Mouse (Mus musculus) ES-E14 (cell line): Measurements from ENCODE around the gene Hdgfl2. TPM values are rescaled to one million over a fixed set of nuclear protein-coding genes. Genes with fewer than 3 reads are reported as not detected.
A peak's percentile ranks its signal among the peaks of the same experiment; 100 is the strongest.

Source experiments
- DNase-seq: peaks from one replicate; pipeline ENCODE4 v3.0.0-alpha.2; 2013; ENCODE audit warnings: low read depth, low spot score
- H3K27ac ChIP-seq: 2 replicates; pipeline ENCODE4 v1.5.1; 2012; ENCODE audit warnings: low read depth, mild to moderate bottlenecking, low read length, moderate library complexity, mixed read lengths; ENCODE audit not compliant: poor library complexity, insufficient read depth, severe bottlenecking
- H3K36me3 ChIP-seq: 2 replicates; pipeline ENCODE4 v1.6.1; 2012; ENCODE audit warnings: mild to moderate bottlenecking, low read length, moderate library complexity, mixed read lengths; ENCODE audit not compliant: control insufficient read depth, poor library complexity, insufficient read depth, severe bottlenecking
- H3K4me1 ChIP-seq, 2 experiments: fragments of 150-350 bp in 1 of 2; sonication (generic) in 1 of 2; 2 replicates each; pipeline ENCODE4 v1.6.1; 2012; ENCODE audit warnings: low read length in 2 of 2, mild to moderate bottlenecking in 1 of 2, mixed read lengths in 1 of 2; ENCODE audit not compliant: control insufficient read depth in 2 of 2, insufficient read depth in 2 of 2, poor library complexity in 1 of 2
- H3K4me3 ChIP-seq, 2 experiments: fragments of 150-350 bp in 1 of 2; sonication (generic) in 1 of 2; 2 replicates each; pipeline ENCODE4 v1.5.1; 2012; ENCODE audit warnings: low read length in 2 of 2, low read depth in 1 of 2, mild to moderate bottlenecking in 1 of 2, mixed read lengths in 1 of 2; ENCODE audit not compliant: insufficient read depth in 1 of 2, poor library complexity in 1 of 2, severe bottlenecking in 1 of 2
- H3K9ac ChIP-seq: 2 replicates; pipeline ENCODE4 v1.6.1; 2012; ENCODE audit warnings: low read depth, mild to moderate bottlenecking, low read length, mixed read lengths; ENCODE audit not compliant: poor library complexity, insufficient read depth, severe bottlenecking
- H3K9me3 ChIP-seq: fragments of 150-350 bp; sonication (generic); 2 replicates; pipeline ENCODE4 v1.6.1; 2012; ENCODE audit warnings: low read depth, mild to moderate bottlenecking, low read length; ENCODE audit not compliant: control insufficient read depth, insufficient read depth
- CHD2 ChIP-seq: IDR thresholded peaks from 2 replicates; pipeline ENCODE4 v1.6.1; 2014; ENCODE audit warnings: mild to moderate bottlenecking, low read depth, low read length, inconsistent platforms
- HCFC1 ChIP-seq: IDR thresholded peaks from 2 replicates; pipeline ENCODE4 v1.6.1; 2012; ENCODE audit warnings: low read length, inconsistent platforms, borderline replicate concordance; ENCODE audit not compliant: insufficient read depth
- MAFK ChIP-seq: IDR thresholded peaks from 2 replicates; pipeline ENCODE4 v1.6.1; 2014; ENCODE audit warnings: mild to moderate bottlenecking, low read depth, low read length, inconsistent platforms; ENCODE audit not compliant: insufficient read depth
- ZC3H11A ChIP-seq: IDR thresholded peaks from 2 replicates; pipeline ENCODE4 v1.6.1; 2012; ENCODE audit warnings: low read depth, mild to moderate bottlenecking, inconsistent platforms, low read length, borderline replicate concordance
- ZNF384 ChIP-seq: IDR thresholded peaks from 2 replicates; pipeline ENCODE4 v1.6.1; 2012; ENCODE audit warnings: low read depth, low read length, inconsistent platforms
- in situ Hi-C, 2 experiments: fragments of 600-800 bp; cut with MboI; formaldehyde crosslinking; loops; one replicate each; pipeline ENCODE4 v1.15.1; 2025; ENCODE audit warnings: low sequenced_read_pairs in 2 of 2, inconsistent platforms in 1 of 2; ENCODE audit not compliant: unreplicated experiment in 2 of 2
- total RNA-seq: library from RNA; depleted of rRNA; stranded (reverse); fragments of 300-350 nt; gene quantifications from 2 replicates; pipeline ENCODE4 v1.2.3, GENCODE M21; 2012

Gene Hdgfl2
- total RNA-seq, 1 experiment = 165 TPM

DNA sequence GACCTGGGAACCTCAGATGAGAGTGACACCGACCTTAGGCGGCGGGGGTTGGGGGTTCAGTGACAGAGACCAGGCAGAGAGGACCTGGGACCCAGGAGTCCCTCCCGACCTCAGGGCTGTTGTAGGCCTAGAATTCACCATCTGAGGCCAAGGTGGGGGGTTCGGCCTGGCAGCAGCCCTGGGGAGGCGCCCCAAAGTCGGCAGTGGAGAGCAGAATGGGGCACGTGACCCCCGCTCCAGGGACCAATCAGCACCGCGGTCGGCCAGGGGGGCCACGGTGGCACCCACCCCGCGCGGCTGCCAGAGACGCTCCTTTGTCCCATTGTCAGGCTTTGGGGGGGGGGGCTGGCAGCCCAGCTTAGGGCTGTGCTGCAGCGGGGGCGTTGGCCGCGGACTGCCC, 59.9 kb downstream of the Hdgfl2 start:
- no peaks in the 10 kb centered on the region for H3K9me3 ChIP-seq
- in situ Hi-C loops = no loop called here
- no peak overlapping the region for H3K9ac ChIP-seq
- no peak for DNase-seq
- peaks cover 0 to 7% of the 10 kb centered on the region in 2 experiments; a peak in 1 of 4 replicates for H3K4me1 ChIP-seq
- no peak overlapping the region for H3K27ac ChIP-seq
- H3K36me3 ChIP-seq = no peaks in the 10 kb centered on the region
- TF ChIP-seq CHD2 (no peak), ZNF384 (no peak), ZC3H11A (no peak), HCFC1 (no peak), MAFK (no peak)
- H3K4me3 ChIP-seq = peak overlapping the region; percentile 71 to 87

DNA sequence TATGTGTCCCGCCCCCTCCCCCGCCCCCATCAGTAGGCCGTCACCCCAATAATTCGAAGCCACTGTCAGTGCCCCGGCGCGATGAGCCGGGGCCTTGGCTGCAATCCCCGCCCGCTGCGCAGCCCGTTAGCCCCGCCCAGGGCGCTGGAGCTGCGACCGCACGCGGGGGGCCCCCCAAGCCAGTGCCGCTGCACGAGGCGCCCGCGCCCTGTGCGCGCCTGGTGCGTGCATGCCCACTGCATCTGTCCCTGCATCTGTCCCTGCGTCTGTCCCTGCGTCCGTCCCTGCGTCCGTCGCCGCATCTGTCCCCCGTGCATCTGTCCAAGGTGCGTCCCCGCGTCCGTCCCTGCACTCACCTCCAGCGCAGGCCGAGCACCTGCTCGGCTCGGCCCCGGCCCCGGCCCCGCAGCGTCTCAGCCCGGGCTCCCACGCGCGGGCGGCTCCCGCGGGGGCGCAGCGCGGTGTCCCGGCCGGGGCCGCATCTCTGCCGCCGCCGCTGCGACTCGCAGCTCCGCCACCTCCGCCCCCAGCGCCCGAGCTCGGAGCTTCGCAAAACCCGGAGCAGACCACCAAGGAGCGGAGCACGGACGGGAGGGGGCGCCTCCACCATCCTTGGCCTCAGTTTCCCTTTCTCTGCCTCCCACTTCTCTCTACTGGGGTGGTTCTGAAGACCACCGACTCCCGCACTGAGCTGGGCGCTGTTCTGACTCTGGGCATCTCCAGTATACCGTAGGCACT, 60.6 kb downstream of the Hdgfl2 start, which contains the start of gene Sema6b:
Sema6b (minus strand) TSS at position 486 of the 738 bp plus-strand sequence.
- in situ Hi-C loops = no loop called here
- no peak for TF ChIP-seq HCFC1
- no peak for TF ChIP-seq CHD2
- TF ChIP-seq ZNF384 = no peak
- no peak for TF ChIP-seq MAFK
- no peak for TF ChIP-seq ZC3H11A
- peaks cover 0 to 8% of the 10 kb centered on the region in 2 experiments; a peak in 1 of 4 replicates for H3K4me1 ChIP-seq
- H3K9me3 ChIP-seq = no peaks in the 10 kb centered on the region
- H3K36me3 ChIP-seq = no peaks in the 10 kb centered on the region
- no peak within 1 kb of the TSS; the same call in 1 of the 2 replicates for H3K9ac ChIP-seq
- no peak within 1 kb of the TSS for H3K27ac ChIP-seq
- DNase-seq = no peak
- H3K4me3 ChIP-seq = peak within 1 kb of the TSS; percentile 71 to 87

GRCm38 (mm10) chr17:56141702-56142605, 62.5 kb downstream of the Hdgfl2 start:
- Histone ChIP-seq H3K4me1 (peaks cover 0 to 16% of the 10 kb centered on the region in 2 experiments; a peak in 1 of 4 replicates), H3K9ac (peak overlapping the region; percentile 13; the same call in 1 of the 2 replicates), H3K9me3 (no peaks in the 10 kb centered on the region), H3K4me3 (peak overlapping the region; percentile 69 to 71), H3K36me3 (no peaks in the 10 kb centered on the region), H3K27ac (no peak overlapping the region)
- TF ChIP-seq HCFC1 = no peak
- TF ChIP-seq CHD2 = no peak
- TF ChIP-seq ZNF384 = no peak
- TF ChIP-seq MAFK = no peak
- TF ChIP-seq ZC3H11A = no peak
- in situ Hi-C loops = no loop called here
- no peak for DNase-seq

- in situ Hi-C loops = no loop called here
- H3K36me3 ChIP-seq = no peaks in the 10 kb centered on the region
- no peak for DNase-seq
- H3K4me1 ChIP-seq = peaks cover 0 to 14% of the 10 kb centered on the region in 2 experiments; a peak in 1 of 4 replicates
- H3K4me3 ChIP-seq = no peak overlapping the region
- H3K27ac ChIP-seq = no peak overlapping the region
- H3K9ac ChIP-seq = no peak overlapping the region
- TF ChIP-seq ZC3H11A (no peak), ZNF384 (no peak), CHD2 (no peak), HCFC1 (no peak), MAFK (no peak)
- H3K9me3 ChIP-seq = no peaks in the 10 kb centered on the region
These were observed 65.1 kb downstream of the Hdgfl2 start for GRCm38 (mm10) chr17:56144546-56144945.
